Mouse (Mus musculus): ENCODE results near the gene Tmpo.

DNA sequence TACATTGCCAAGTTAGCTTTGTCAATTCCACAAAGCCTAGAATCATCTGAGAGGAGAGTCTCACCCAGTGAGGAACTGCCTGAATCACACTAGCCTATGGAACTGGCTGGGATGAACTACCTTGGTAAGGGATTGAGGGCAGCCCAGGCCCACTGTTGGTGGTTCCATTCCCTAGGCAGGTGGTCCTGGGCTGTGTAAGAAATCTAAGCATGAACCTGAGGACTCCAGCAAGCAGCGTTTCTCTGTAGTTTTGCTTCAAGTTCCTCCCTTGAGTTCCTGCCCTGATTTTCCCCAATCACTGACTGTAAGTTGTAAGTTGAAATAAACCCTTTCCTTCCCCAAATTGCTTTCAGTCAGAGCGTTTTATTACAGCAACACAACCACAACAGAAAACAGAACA, 1.3 kb downstream of the Tmpo start:
- TF ChIP-seq CTCF (IDR thresholded peaks at IDR 0.05; ENCODE audit: control insufficient read depth, insufficient read depth, insufficient replicate concordance, low read depth, low read length), result no peak
- no peak for TF ChIP-seq POLR2A (IDR thresholded peaks at IDR 0.05; ENCODE audit: control insufficient read depth, low read depth, low read length)
